Mouse (Mus musculus): Measurements from ENCODE around the gene Svs2.

DNA sequence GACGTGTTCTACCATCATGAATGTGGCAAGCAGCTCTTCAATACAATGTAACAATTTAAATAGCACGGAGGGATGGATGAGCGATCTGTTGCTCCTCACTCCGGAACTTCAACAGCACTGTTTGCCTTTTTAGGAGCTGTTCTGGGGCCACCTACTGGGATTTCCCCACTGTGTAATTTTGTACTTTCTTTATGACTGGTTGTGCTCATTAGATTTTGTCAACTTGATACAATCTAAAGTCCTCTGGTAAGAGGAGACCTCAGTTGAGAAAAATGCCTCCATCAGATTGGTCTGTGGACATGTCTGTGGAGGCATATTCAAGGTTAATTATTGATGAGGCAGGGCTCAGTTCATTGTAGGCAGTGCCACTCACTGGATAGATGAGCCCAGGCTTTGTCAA is 27.4 kb downstream of the Svs2 start:
- TF ChIP-seq GATA1 (IDR thresholded peaks at IDR 0.05; ENCODE audit: borderline replicate concordance, low read length), result no peak
- no peak for TF ChIP-seq FLI1 (IDR thresholded peaks at IDR 0.05; ENCODE audit: low read length)
